ENCODE assay signal across 8 mouse cellular contexts in the genomic region with DNA sequence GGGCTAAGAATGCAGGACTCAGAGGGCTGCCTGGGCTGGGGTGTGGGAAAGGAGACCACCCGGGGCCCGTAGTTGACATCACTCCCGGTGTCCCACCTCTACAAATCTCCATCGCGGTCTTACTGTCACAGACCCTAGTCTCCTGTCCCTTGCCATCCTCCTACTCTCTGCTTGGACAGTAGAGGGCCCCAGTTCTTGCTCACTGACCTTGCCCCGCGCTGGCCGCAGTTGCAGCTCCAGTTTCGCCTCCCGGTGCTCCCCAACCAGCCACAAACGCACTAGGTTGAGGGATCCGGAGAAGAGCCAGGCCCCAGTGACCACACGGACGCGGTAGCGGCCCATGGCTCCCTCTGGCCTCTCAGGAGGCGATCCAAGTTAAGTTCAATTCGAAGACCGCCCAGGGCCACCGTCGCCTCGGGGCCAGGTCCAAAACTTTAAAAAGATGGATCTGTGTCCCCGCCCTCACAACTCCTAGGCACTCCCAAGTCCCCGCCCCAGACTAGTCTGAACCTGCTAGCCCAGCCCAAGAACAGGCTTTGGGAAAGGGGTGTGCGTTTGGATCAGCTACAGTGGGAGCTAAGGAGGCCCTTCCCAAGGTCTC. TPM values are rescaled to one million over a fixed set of nuclear protein-coding genes. Genes with fewer than 3 reads are reported as not detected.
DNase-seq lines count a peak whose midpoint lies in the region; ATAC-seq lines count a peak whose summit lies in the region.

A gene (minus strand): TSS at position 423 of the 601 bp plus-strand sequence.

- no peaks in the 10 kb centered on the region for H3K9me3 ChIP-seq in heart, embryonic 15.5 days (replicated peaks)
- peaks cover 3% of the 10 kb centered on the region; the same call in 1 of the 2 replicates for H3K9me3 ChIP-seq in megakaryocyte, embryonic 14.5 days

- peak; percentile 66 to 89 for DNase-seq in adrenal gland, adult (ENCODE audit: inconsistent age in 2 of 2, low spot score in 1 of 2)
- DNase-seq in adrenal gland, adult 8-10 months, result no peak
- DNase-seq in embryo, embryonic 9.5 days (ENCODE audit: extremely low spot score), result peak; percentile 68
- peak; percentile 69 to 84 for DNase-seq in kidney, postnatal 25 days
- DNase-seq in urinary bladder, postnatal 25 days (ENCODE audit: low spot score), result peak; percentile 56
- no peak for DNase-seq in spleen, postnatal 14 days (ENCODE audit: low spot score in 2 of 2)

- H3K4me2 ChIP-seq in heart, embryonic 15.5 days, result peak within 1 kb of the TSS; percentile 78

- peaks cover 15% of the 10 kb centered on the region for H3K4me1 ChIP-seq in heart, embryonic 15.5 days (replicated peaks)
- peaks cover 86% of the 10 kb centered on the region for H3K4me1 ChIP-seq in megakaryocyte, embryonic 14.5 days

- no peaks in the 10 kb centered on the region for H3K36me3 ChIP-seq in heart, embryonic 15.5 days
- peaks cover 61% of the 10 kb centered on the region for H3K36me3 ChIP-seq in megakaryocyte, embryonic 14.5 days (replicated peaks; ENCODE audit: low read length)

- peaks cover 37% of the 10 kb centered on the region for H3K27me3 ChIP-seq in heart, embryonic 15.5 days
- H3K27me3 ChIP-seq in megakaryocyte, embryonic 14.5 days (replicated peaks), result peaks cover 9% of the 10 kb centered on the region

- peak within 1 kb of the TSS; percentile 56 for H3K9ac ChIP-seq in heart, embryonic 15.5 days

- ATAC-seq in heart, embryonic 15.5 days (replicated peaks; ENCODE audit: insufficient number of reproducible peaks, insufficient read depth, low FRiP score, low read depth), result peak; percentile 60; the same call in 1 of the 2 replicates

- H3K4me3 ChIP-seq in heart, embryonic 15.5 days, result peak within 1 kb of the TSS; percentile 49
- H3K4me3 ChIP-seq in megakaryocyte, embryonic 14.5 days (replicated peaks), result peak within 1 kb of the TSS; percentile 94

- under 1% methylated on average over 25 of the region's 25 CpGs for WGBS in heart, embryonic 15.5 days

- H3K27ac ChIP-seq in heart, embryonic 15.5 days, result no peak within 1 kb of the TSS

RNA-seq across cellular contexts. Expression of the gene that starts here (rescaled TPM):
- total RNA-seq in adrenal gland, adult 8-10 months (2022), result 1 to 10 TPM; 1.0 to 2.1 (median 1.7) TPM
- 4.1 TPM in 2 replicates for polyA plus RNA-seq in heart, embryonic 15.5 days (2015; fragmentation: Nextera tagmentation; extraction: Ambion mirVana)
- 66.3 and 164 TPM in 2 replicates for polyA plus RNA-seq in megakaryocyte, embryonic 14.5 days (2012; ENCODE audit: insufficient read depth, low replicate concordance)

Comparison
In these comparisons a context has a peak if more than half of its experiments do, and no peak if none do; other contexts are left out.
1. RNA of the gene that starts here (polyA plus RNA-seq): 66.3 to 164 TPM in megakaryocyte, embryonic 14.5 days; 4.1 TPM in heart, embryonic 15.5 days; every median in the first group is over 10 times any median in the second.
2. DNase-seq: peak in adrenal gland, adult (2 of 2), embryo, embryonic 9.5 days (single experiment), kidney, postnatal 25 days (2 of 2) and urinary bladder, postnatal 25 days (single experiment); none in adrenal gland, adult 8-10 months (single experiment) and spleen, postnatal 14 days (0 of 2).